Mouse (Mus musculus) embryo, embryonic 11 days (tissue): Measurements from ENCODE around the gene Psmb10.
A peak's percentile ranks its signal among the peaks of the same experiment; 100 is the strongest.

ENCODE experiments used
- DNase-seq: peaks from one replicate; pipeline ENCODE4 v3.0.0-alpha.2; 2015

The Psmb10 gene

DNA sequence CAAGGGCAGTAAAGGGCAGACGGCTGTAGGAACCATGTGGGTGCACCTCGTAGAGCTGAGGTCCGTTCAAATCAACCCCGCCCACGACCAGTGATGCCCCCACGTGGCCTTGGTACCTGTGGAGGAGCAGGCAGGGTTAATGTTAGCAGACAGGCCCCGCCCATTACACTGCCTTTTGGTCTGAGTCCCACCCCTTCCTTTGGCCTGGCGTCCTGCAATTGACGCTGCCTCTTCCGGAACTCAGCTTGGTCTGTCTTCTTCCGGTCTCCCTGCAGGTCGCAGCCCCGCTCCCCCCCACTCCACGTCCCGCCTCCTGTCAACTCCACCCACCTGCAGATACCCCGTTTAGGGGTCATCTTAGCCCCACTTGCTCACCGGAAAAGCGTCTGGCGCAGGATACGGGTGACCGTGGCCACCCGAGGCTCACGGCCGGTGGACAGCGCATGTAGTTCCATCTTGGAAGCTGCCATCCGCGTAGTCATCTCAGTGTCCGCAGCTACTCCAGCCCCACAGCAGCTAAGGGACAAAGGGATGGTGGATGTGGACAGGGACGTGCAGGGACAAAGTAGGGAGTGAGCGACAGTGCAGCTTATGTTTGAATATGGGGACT is 1.3 kb downstream of the Psmb10 start:
- peak; percentile 94 for DNase-seq

DNA sequence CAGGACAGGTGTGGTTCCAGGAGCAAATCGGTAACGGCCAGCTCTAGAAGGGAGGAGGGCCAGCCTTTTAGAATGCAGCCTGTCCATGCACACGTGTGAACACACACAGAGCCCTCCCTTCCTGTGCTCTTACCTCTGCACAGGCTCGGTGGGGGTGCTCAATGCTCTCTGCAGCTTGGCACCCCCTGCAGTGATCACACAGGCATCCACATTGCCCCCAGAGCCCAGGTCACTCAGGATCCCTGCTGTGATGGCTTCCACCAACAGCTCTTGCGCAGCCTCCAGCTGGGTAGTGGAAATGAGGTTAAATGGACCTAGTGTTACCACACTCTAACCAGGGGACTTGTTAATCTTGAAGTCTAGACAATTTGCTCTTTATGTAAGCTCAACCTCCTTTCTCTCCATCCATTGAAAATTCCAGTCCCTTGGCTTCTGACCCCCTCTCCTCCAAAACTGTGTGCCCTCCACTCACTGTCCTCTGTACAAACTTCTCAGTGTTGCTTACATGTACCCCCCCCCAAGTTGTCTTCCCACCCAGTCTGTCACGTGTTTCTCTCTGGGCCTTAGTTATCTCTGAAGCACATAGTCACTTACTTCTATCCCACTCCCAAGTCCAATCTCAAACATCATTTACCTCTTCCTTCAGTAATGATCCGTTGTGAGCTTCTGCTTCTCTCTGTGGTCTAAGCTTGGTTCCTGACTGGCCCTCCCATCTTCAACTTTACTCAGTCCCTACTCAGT is 2.2 kb downstream of the Psmb10 start:
- DNase-seq, result peak; percentile 9

DNA sequence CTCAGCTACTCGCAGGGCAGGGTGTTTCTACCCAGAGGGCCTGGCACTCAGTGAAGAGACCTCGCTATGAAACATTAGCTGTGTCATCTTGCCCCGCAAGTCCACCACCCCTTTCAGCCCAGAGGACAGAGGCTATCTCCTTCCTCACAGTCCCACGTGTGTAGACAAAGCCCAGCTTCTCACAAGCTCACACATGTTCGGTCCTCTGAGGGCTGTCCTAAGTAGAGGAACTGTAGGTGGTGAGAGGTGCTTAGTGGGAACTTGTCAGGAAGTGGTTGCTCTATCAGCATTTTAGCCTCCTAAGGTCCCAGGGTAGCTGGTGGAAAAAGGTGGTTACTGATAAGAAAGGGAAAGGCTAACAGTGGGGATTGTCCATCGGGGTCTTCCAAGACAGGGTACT is 3.1 kb downstream of the Psmb10 start:
- no peak for DNase-seq

DNA sequence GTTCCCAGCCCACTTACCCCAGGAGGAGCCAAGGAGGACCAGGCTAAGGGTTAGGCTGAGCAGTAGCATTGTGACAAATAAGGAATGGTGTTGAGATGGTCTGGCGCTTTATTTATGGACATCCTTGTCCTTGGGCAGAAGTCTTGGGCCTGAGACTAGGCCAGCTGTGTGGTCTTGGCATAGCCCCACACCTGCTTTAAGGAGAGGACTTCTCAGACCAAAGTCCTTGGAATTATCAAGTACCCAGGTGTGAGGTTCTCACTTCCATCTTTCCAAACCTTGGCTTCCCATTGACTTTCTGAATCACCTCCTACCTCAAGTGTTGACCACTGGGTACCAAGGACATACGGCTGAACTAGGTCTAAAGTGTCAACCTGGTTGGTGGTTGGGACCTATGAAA is 4.5 kb downstream of the Psmb10 start, which contains the start of gene Ctrl:
TSS of gene Ctrl (minus strand) at position 101 of the 400 bp plus-strand sequence.
- no peak for DNase-seq

DNA sequence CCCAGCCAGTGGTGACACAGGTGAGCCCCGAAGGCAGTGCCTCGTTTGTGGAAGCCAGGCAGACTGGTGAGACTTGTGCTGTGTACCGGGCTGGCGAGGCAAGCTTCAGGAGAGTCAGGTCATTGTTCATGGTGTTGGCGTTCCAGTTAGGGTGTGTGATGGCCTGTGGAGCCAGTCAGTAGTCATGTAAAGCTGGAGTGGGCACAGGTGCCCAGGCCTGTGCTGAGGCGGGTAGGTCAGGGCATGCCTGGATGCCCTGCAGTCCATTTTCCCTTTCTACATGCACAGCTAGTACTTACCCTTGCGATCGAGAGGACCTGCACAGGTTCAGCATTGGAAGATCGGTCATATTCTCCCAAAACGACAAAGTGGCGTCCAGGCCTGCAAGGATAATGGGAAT is 5.7 kb downstream of the Psmb10 start:
- DNase-seq, result no peak

DNA sequence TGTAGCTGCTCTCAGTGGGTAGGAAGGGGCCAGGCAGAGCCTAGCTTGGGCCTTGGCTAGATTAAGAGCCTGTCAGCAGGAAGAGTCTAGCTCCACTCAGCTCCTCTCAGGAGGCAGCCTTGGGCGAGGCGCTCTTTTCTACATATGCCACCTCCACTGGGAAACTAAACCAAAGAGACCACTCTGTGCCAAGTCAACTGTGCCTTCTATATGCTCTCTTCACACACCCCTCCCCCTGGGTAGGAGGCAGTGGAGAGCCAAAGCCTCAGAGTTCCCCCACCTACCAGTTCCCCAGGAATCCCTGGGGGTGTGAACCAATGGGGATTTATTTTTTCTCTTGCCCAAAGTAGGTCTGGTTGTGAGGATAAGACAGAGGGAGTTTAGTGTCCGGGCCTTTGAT is 7.0 kb downstream of the Psmb10 start:
- DNase-seq, result no peak

DNA sequence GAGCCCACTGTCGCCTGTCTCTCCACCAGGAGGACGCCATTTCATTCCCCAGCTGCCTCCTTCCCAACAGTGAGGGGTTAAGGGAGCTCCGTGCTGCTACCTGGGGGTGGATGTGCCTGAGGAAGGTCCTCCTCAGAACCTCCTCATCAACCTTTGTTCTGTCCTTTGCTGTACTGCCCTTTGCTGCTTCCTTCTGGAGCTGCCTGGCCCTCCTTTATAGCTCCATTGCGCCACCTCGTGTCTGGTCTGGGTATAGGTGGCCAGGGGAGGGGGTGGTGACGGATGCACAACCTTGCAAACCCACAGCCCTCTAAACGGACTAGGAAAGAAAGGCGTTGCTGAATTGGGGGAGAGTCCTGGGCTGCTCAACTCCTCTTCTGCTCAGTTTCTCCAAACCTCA is 7.6 kb downstream of the Psmb10 start:
- peak; percentile 75 for DNase-seq

DNA sequence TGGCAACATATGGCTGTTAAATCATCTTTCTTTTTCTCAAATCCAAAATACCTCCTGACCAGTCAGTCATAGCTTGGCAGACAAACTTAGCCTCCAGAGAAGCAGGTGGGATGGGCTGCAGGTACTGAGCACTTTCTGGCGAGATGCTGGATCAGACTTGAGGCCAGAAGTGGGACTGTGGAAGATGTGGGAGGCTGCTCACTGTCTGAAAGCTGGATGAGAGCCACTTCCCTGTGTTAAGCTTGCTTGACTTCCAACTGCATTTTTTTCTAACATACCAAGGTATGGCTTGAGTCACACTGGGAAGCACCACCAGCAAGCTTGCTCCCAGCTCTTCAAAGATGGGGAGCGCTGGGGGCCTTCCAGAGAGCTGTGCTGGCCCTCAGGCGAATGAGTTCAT is 13.1 kb downstream of the Psmb10 start:
- no peak for DNase-seq

DNA sequence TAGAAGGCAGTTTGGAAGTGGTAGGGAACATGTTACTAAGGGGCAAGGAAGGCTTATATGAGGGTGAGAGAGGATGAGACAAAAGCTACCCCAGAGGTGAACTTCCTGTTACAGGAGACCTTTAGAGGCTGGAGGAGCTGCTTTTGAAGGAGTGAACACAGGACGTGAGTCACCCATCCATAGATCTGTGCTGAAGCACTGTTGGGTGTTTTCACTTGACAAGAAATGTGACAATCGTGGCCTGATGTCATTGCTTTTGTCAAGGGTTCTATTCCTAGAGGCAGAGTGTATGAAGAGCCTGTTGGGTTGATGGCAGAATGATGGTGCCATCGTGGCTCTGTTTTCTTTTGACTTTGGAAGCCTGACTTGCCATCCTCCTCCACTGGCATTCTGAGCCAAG is 18.9 kb downstream of the Psmb10 start:
- DNase-seq, result no peak

DNA sequence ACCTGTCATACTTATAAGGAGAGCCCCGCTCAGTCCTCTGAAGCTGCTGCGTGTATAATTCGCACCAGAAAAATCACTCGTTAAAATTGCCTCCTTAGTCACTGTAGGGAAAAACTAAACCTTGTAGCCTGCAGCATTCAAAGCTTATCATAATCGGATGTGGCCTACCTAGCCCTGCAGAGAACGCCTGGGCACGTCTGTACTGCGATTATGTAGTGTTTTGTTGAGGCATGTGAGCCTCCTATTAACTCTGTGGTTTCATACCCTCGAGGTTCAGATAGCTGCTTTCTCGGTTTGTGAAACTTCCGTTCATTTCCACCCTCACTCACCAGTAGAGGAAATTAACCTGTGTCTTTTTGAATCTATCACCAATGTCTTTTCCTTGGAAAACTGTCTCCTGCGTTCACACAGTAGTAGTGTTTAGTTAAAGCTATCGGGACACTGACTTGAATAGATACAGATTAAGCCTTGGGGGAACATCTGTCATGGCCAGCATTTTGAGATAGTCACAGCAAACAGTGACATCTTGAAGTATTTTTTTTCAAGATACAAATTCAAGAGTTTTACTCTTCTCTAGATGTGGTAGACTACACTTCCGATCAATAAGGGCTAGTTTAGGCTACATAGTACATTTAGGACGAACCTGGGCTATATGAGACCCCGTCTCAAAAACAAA is 37.2 kb downstream of the Psmb10 start:
- DNase-seq, result no peak

DNA sequence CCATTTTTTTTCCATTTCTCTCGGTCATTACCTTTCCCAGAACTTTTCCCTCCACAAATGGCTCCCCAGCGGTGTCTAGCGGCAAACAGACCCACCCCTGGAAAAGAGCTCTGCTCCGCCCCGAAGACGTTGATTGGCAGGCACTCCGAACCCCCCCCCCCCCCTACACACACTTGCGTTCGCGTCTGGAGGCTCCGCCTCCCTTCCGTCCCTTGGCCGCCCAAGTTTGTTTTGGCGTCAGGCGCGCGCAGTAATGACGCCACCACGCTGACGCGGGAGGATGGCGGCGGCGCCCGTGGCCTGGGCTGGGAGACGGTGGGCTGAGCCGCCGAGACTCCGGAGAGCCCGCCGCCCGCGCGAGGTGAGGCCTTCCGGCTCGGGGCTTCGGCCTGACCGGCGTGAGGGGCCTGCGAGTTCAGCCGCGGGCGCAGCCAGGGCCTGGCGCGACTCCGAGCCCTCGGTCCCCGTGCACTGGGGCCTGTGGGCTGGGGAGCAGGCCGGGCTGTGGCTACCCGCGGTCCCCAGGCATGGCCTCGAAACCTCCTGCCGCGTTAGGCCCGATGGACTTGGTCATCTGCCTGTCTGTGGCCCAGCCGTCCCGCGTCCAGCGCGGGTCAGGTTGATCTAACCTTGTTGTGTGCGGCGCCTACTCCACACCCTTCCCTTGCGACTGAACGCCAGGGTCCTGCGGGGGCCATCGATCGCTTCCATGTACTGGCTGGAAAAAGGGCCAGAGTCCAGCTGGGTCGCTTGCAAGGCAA is 37.9 kb downstream of the Psmb10 start, which contains the start of gene Pskh1:
TSS of gene Pskh1 (plus strand) at position 262 of the 761 bp plus-strand sequence.
- DNase-seq, result peak; percentile 96

DNA sequence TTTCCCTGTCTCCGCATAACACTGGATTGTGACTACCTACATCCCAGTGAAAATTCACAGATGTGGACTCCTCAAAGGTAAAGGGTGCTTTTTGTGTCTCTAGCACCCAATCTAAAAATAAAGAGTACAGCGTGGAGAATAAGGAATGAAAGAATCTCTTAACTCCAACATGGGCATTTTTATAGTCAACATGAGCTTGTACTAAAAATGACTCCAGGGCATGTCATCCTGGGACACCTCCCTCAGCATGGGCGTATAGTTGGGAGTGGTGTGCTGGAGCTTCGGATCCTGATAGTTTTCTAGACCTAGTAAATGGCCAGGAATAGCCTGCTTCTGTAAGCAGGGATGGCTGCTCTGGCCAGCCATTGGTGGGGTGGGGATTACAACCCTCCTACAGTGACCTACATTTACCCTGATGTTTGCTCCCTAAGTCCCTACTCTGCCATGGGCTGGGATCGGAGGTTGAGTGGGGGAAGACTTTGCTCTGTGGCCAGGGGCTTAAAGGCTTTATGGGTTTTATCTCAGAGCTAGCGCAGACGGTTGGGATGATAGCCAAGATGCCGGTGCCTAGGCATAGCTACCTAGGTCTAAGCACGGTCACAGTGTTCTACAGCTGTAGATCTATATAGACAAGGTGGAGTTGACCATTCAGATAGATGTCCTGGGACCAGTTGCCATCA is 40.3 kb downstream of the Psmb10 start:
- DNase-seq, result no peak

DNA sequence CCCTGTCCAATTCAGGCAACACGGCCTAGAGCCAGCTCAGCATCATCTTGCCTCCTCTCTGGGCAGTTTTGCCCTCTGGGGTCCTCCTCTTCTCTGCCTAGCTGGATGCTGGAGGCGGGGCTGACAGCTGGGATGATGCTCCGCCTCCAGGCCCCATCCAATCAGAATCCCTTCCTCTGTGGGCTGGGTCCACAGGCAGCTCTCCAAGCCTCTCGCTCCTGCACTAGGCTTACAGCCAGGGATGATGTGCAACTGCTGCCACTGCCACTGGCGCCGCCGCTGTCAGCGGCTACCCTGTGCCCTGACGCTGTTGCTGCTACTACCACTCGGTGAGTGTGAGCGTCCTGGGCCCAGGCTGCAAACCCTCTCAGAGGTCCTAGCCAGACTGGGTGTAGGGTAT is 44.9 kb downstream of the Psmb10 start, which contains the start of gene Nrn1l:
TSS of gene Nrn1l (plus strand) at position 229 of the 400 bp plus-strand sequence.
- peak; percentile 86 for DNase-seq

DNA sequence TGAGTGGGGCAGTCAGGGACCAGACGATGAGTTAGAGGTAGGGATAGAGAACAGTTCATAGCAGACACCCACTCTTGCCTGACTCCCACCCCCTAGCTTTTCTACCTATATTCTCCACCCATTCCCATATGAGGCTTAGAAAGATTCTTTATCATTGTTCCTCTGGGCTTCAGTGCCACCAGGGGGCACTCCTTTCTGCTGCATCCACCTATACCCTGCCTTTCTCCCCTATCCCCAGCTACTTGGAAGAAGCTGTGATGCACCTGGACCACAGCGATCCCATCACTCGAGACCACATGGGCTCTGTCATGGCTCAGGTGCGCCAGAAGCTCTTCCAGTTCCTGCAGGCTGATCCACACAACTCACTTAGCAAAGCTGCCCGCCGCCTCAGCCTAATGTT is 45.8 kb downstream of the Psmb10 start:
- peak; percentile 20 for DNase-seq

DNA sequence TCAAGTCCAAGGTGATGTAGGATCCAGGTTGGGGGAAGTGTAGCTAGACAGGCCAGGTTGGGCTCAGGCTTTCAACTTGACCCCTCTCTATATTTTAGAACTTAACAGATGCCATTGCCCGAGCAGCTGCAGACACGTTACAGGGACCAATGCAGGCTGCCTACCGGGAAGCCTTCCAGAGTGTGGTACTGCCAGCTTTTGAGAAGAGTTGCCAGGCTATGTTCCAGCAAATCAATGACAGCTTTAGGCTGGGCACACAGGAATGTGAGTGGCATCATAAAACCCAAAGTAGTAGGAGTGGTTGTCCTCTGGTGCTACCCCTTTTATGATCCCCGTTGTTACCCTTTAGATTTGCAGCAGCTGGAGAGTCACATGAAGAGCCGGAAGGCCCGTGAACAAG is 47.4 kb downstream of the Psmb10 start:
- no peak for DNase-seq

DNA sequence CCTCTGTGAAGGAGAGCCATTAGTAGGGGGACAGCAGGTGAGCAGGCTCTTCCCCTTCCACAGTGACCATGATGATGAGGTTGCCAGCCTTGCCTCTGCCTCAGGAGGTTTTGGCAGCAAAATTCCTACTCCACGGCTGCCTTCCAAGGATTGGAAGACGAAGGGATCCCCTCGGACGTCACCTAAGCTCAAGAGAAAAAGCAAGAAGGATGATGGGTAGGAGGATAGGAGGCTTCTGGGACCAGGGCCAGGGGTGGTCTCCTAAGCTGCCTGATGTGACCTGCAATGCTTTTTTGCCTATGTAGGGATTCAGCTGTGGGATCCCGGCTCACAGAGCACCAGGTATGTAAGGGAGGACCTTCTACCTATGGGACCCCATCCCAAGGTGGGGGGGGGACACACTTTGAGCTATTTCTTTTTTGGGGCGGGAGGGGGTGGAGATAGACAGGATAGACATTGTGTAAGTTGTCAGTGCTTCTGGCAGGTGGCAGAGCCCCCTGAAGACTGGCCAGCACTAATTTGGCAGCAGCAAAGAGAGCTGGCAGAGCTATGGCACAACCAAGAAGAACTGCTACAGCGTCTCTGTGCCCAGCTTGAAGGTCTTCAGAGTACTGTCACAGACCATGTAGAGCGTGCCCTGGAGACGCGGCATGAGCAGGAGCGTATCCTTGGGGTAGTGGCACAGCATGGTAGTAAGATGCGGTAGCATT is 48.3 kb downstream of the Psmb10 start:
- no peak for DNase-seq
